Mouse (Mus musculus): Measurements from ENCODE around the gene Sf3a2.
A peak's percentile ranks its signal among the peaks of the same experiment; 100 is the strongest.

The Sf3a2 gene

GRCm38 (mm10) chr10:80798150-80799006 lies at the start of gene Sf3a2, which contains the start of gene Plekhj1:
Gene Sf3a2, plus strand, starts transcription at chr10:80798198.
Gene Plekhj1, minus strand, starts transcription at chr10:80798626.
- peak; percentile 93 for DNase-seq (ENCODE audit: low spot score in 2 of 2)

GRCm38 (mm10) chr10:80748609-80749008 lies 49.4 kb upstream of the Sf3a2 start:
- peak in 1 of 2 experiments; percentile 70 for DNase-seq (ENCODE audit: low spot score in 2 of 2)

GRCm38 (mm10) chr10:80751188-80751832 lies 46.7 kb upstream of the Sf3a2 start:
- DNase-seq (ENCODE audit: low spot score in 2 of 2): peak in 1 of 2 experiments; percentile 44

GRCm38 (mm10) chr10:80752079-80752625 lies 45.8 kb upstream of the Sf3a2 start:
- DNase-seq (ENCODE audit: low spot score in 2 of 2): peak; percentile 73 to 85

- DNase-seq (ENCODE audit: low spot score in 2 of 2): peak; percentile 98 to 99
These were observed 43.3 kb upstream of the Sf3a2 start, which contains the start of gene Dot1l for GRCm38 (mm10) chr10:80754594-80755290. Gene Dot1l, plus strand, starts transcription at chr10:80755206.

- no peak for DNase-seq (ENCODE audit: low spot score in 2 of 2)
These were observed 42.5 kb upstream of the Sf3a2 start for GRCm38 (mm10) chr10:80755291-80756015.

- no peak for DNase-seq (ENCODE audit: low spot score in 2 of 2)
These were observed 41.9 kb upstream of the Sf3a2 start for GRCm38 (mm10) chr10:80756099-80756498.

- DNase-seq (ENCODE audit: low spot score in 2 of 2): no peak
These were observed 41.5 kb upstream of the Sf3a2 start for GRCm38 (mm10) chr10:80756509-80756908.

GRCm38 (mm10) chr10:80756967-80757366 lies 41.0 kb upstream of the Sf3a2 start:
- DNase-seq (ENCODE audit: low spot score in 2 of 2): no peak

- DNase-seq (ENCODE audit: low spot score in 2 of 2): peak; percentile 64 to 71
These were observed 40.3 kb upstream of the Sf3a2 start for GRCm38 (mm10) chr10:80757717-80758116.

- DNase-seq (ENCODE audit: low spot score in 2 of 2): no peak
These were observed 39.3 kb upstream of the Sf3a2 start for GRCm38 (mm10) chr10:80758651-80759050.

GRCm38 (mm10) chr10:80760596-80761524 lies 37.1 kb upstream of the Sf3a2 start:
- no peak for DNase-seq (ENCODE audit: low spot score in 2 of 2)

- DNase-seq (ENCODE audit: low spot score in 2 of 2): no peak
These were observed 36.2 kb upstream of the Sf3a2 start for GRCm38 (mm10) chr10:80761821-80762220.

GRCm38 (mm10) chr10:80763502-80763901 lies 34.5 kb upstream of the Sf3a2 start:
- no peak for DNase-seq (ENCODE audit: low spot score in 2 of 2)

- DNase-seq (ENCODE audit: low spot score in 2 of 2): no peak
These were observed 32.3 kb upstream of the Sf3a2 start for GRCm38 (mm10) chr10:80765746-80766145.

- DNase-seq (ENCODE audit: low spot score in 2 of 2): no peak
These were observed 31.7 kb upstream of the Sf3a2 start for GRCm38 (mm10) chr10:80766161-80766815.

GRCm38 (mm10) chr10:80768365-80768764 lies 29.6 kb upstream of the Sf3a2 start:
- DNase-seq (ENCODE audit: low spot score in 2 of 2): no peak

GRCm38 (mm10) chr10:80773816-80774215 lies 24.2 kb upstream of the Sf3a2 start:
- DNase-seq (ENCODE audit: low spot score in 2 of 2): no peak

GRCm38 (mm10) chr10:80774549-80774948 lies 23.4 kb upstream of the Sf3a2 start:
- DNase-seq (ENCODE audit: low spot score in 2 of 2): peak; percentile 67 to 79

GRCm38 (mm10) chr10:80774981-80775380 lies 23.0 kb upstream of the Sf3a2 start:
- DNase-seq (ENCODE audit: low spot score in 2 of 2): no peak

All from urinary bladder, postnatal 4 days (tissue).